Mouse (Mus musculus) embryo, embryonic 11 days (tissue): Measurements from ENCODE around the gene Ift52.
"Not testable (repeated sequence)": the region's sequence is repeated elsewhere in the genome, so short reads cannot be mapped to it uniquely, and the experiment has no call there.

Source experiments
- DNase-seq: peaks from one replicate; pipeline ENCODE4 v3.0.0-alpha.2; 2015

Ift52 gene

DNA sequence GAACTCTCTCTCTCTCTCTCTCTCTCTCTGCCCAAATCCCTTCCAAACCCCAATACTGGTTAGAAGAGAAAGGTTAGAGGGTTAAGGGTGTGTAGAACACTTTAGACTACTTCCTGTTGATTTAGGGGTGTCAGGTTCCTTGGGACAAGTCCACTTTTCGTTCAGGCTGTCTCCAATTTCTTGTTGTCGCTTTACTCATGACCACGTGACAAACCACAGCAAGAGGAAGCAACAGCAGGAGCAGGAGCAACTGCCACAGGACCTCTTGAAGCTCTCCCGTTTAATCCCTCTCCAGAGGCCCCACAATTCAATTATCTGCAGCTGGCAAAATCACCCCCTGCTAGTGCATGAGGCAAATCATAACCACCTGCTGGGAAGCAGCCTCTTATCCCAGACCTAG is 15.5 kb downstream of the Ift52 start:
- no peak for DNase-seq

DNA sequence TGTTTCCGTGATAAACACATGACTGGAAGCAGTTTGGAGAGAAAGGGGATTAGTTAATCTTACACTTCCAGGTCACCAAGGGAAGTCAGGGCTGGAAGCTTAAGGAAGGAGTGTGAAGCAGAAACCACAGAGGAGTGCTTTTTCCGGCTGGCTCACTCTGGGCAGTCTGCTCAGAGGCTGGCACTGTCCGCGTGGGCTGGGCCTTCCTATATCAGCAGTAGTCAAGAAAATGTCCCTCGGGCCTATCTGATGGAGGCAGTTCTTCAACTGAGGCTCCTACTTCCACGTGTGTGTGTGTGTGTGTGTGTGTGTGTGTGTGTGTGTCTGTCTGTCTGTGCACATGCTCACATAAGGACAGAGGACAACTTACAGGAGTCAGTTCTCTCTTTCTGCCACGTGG is 22.8 kb downstream of the Ift52 start:
- no peak for DNase-seq

GRCm38 (mm10) chr2:163048125-163048524 is 31.0 kb downstream of the Ift52 start:
- peak; percentile 85 for DNase-seq

DNA sequence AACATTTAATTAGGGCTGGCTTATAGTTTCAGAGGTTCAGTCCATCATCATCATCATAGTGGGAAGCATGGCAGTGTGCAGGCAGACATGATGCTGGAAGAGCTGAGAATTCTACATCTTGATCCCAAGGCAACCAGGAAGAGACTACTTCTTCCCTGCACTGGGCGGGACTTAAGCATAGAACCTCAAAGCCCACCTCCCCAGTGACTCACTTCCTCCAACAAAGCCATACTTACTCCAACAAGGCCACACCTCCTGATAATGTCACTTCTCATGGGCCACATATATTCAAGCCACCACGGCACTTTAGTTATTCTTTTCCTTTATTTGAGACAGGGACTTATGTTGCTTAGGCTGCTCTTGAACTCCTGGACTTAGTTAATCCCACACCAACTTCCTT is 32.0 kb downstream of the Ift52 start:
- DNase-seq = no peak

DNA sequence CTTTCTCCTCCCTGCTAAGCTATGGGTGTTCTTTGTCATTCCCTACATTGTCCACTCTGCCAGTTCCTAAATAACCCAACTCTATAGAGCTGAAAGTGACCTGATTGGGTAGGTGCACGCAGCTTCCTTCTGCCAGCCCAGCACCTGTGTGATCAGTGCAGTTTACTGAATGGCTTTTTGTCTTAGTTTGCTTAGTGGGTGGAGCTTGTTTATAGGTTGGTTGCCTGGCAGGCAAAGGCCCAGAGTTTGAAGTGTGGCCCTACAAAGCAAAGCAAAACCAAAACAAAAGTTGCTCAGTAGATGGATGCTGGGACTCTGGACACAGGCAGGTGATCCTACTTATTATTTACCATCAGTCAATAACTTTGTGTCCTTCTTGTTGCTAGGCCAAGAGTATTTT is 34.5 kb downstream of the Ift52 start:
- no peak for DNase-seq

- DNase-seq = no peak
Measured at GRCm38 (mm10) chr2:163052101-163052500, 34.9 kb downstream of the Ift52 start.

DNA sequence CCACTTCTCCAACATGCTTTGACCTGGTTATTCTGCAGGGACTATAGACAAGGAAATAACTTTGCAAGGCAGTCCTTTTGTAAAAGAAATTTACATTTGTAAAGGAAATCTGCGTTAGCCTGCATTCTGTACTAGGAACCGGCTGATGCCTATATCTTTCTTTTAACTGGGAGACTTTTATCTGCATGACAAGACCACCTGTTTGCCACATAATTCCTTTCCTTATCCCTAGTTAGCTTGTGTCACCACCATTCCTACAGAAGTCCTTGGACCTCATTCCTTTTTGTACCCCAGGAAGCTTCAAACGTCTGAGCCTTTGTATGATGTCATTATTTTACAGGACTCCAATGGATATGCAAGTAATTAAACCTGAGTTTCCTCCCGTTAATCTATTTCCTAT is 35.7 kb downstream of the Ift52 start:
- no peak for DNase-seq

GRCm38 (mm10) chr2:163054335-163054840 is 37.2 kb downstream of the Ift52 start, which contains the start of gene Mybl2:
TSS of gene Mybl2 (plus strand) at chr2:163054687.
- peak; percentile 99 for DNase-seq

GRCm38 (mm10) chr2:163054891-163055494 is 37.8 kb downstream of the Ift52 start:
- DNase-seq = peak; percentile 57

DNA sequence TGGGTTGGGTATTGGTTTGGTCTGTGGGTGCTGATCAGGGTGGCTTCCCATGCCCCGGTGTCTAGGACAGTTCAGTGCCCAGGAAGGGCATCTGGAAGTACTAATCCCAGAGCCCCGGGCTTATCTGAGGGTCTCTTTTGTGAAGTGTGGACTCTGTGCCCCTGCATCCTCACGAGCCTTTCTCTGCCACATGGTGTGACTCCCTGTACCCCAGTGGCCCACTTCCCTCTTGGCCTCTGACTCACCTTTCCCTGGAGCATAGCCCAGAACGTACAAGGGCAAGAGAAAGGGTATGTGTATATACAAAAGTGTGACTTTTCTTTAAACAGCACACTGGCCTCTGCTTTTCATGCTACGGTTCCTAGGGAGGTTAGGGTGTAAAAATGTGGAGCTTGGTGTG is 38.6 kb downstream of the Ift52 start:
- no peak for DNase-seq

DNA sequence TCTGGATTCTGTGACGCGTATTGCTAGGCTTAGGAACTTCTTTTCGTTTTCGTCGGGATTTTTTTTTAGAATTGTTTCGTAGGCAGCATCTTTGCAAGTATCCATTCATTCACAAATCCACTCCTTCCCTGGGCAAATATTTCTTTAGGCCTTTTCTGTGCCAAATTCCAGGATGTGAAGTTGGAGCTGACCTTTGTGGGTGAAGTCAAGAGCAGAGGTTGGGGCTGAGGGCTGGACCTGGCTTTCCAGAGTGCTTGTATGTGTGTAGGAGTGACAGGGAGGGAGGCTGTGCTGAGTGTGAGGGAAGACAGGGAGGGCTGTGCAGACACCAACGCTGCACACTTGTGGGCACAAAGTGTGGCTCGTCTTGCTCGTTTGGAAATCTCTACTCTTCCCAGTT is 39.4 kb downstream of the Ift52 start:
- no peak for DNase-seq

- not testable (repeated sequence) for DNase-seq
Measured at GRCm38 (mm10) chr2:163058981-163059380, 41.8 kb downstream of the Ift52 start.

DNA sequence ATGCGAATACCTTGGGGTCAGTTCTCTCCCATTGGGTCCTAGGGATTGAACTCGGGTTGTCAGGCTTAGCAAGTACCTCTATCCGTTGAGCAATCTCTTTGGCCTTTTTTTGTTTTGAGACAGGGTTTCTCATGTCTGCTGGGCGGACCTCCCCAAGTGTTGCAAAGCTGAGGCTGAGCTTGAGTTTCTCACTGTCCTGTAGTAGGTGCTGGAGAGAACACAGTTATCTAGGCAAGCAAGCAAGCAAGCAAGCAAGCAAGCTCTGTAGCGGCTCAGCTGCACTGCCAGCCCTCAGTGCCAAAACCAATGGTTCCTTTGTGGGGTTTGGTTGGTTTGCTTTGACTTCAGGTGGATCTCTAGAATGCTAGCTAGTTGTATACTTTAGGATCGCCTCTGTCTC is 43.5 kb downstream of the Ift52 start:
- no peak for DNase-seq

GRCm38 (mm10) chr2:163061203-163062118 is 44.3 kb downstream of the Ift52 start:
- no peak for DNase-seq

DNA sequence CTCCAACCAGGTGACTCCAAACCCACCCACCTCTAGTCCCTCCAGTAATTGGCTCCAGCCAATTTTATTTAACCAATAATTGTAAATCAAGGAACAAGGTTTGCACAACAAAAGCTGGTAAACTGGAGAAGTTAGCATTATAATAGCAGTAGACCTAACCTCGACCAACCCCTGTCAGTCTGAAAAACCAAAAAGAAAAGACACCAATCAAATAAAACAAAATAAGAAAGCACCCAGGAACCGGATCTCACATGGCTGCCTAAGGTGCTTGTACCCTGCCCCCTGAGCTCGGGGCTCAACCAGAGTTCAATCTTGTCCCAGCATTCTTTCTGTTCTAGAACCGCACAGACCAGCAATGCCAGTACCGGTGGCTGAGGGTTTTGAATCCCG is 45.0 kb downstream of the Ift52 start:
- DNase-seq = no peak

DNA sequence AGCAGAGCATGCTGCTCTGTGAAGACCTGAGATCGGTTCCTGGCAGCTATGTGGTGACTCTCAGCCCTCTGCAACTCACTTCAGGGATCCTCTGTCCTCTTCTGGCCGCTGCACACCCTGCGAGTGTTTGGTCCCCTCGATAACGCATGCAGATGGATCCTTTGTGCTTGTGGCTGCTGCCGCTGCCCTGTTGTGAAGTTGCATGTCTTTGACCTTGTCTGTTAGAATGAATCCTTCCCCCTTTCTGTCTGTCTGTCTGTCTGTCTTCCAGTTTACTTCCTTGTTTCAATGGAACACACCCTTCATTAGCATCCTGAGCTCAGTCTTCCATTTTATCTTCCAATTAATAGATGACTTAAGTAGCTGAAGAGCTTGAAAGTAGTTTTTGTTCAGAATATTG is 49.2 kb downstream of the Ift52 start:
- no peak for DNase-seq

- DNase-seq = no peak
Measured at GRCm38 (mm10) chr2:163067233-163067632, 50.1 kb downstream of the Ift52 start.

- DNase-seq = no peak
Measured at GRCm38 (mm10) chr2:163070213-163070612, 53.1 kb downstream of the Ift52 start.

GRCm38 (mm10) chr2:163071590-163071989 is 54.4 kb downstream of the Ift52 start:
- DNase-seq = no peak

- no peak for DNase-seq
Measured at GRCm38 (mm10) chr2:163073023-163073757, 56.0 kb downstream of the Ift52 start.

GRCm38 (mm10) chr2:163074006-163074405 is 56.9 kb downstream of the Ift52 start:
- DNase-seq = no peak

DNA sequence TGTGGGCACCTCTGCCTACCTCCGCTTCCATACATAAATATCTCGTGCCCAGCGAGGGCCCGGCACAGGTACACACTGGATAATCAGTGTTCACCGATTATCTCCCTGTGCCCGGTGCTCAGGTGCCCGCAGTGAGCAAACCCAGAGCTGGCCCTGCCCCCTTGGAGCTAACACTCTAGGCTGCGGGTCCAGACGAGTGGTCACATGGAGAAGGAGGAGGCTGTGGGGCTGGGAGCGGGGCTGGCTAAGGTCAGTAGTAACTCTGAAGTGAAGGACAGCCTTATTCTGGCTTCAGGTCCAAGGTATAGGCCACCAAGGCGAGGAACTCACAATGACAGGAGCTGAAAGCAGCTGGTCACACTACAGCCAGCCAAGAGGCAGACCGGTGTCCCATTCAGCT is 57.7 kb downstream of the Ift52 start:
- no peak for DNase-seq

DNA sequence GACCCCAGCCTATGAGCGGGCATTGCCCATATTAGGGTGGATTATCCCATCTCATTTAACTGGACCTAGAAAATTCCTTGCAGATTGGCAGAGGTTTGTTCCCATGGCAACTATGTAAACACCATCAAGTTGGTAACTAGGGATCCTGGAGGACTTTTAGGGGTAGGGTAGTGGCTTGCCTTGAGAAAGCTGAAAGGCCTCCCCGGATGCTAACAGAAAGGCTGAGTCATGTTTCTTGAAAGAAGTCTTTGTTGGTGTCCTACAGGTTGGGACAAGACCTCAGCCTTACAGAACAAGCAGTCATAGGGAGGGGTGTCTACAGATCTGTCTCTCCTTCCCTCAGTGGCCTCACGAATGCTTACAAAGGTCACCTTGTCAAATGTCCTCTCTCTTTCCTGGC is 58.1 kb downstream of the Ift52 start:
- no peak for DNase-seq

DNA sequence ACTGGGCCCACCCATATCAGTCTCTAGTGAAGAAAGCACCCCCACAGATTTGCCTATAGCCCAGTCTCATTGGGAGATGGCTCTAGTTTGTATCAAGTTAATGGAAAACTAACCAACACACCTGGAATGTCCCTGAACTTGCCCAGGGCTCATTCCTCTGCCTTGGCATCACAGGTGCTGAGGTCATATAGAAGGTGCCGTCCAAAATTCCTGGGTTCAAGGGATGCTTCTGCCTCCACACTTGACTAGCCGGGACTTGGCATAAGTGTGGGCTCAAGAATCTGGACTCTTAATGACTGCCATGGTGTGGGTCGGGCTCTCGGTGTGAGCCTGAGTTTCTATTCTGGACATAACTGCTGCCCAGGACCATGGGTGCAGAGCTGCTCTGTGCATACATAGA is 61.9 kb downstream of the Ift52 start:
- no peak for DNase-seq
